ENCODE assay signal across 22 mouse cellular contexts in the genomic region with DNA sequence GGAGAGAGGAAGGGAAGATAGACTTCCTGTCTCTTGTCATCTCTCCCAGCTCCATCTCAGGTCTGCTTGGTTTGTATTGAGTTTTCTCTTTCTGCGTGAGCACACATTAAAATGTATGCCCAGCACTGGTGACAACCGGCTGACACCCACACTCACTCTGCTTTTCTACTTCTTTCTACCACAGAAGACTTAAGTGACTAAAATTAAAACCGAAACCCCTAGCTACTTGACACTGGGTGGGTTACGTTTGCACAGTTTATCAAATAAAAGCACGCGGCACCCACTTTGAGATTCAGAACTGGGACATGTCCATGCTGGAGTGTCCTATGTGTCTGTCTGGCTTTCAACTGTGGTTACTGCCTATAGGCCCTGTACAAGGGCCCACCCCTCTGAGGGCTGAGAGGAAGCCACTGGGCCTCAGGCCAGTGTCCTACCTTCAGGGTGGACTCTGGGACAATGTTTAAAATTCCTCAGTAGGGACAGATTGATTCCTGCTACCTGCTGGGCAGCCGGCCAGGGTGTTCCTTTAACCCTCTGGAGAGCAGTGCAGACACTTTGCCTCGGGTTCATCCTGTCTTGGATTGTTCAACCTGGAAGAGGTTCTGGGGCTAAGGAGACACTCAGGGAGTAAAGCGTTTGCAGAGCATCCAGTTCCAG. TPM values are rescaled to one million over a fixed set of nuclear protein-coding genes. Genes with fewer than 3 reads are reported as not detected.
A peak's percentile ranks its signal among the peaks of the same experiment; 100 is the strongest.
DNase-seq lines count a peak whose midpoint lies in the region; ATAC-seq and TF ChIP-seq lines count a peak whose summit lies in the region.
"Had no signal": no experiment of that assay in that cellular context is flagged by ENCODE, and none has a peak within 500 bp of the region (broad histone marks: within the 10 kb centered on the region; RNA-seq: fewer than 3 reads in every experiment).

No protein-coding gene starts in this region.

- intact Hi-C loops in gastrocnemius, adult 2 months (cut with DNase I): no loop called here

- no peak for TF ChIP-seq CTCF in spleen, adult 2 months (IDR thresholded peaks at IDR 0.05; ENCODE audit: extremely low read depth, insufficient read depth, insufficient read length, insufficient replicate concordance)
- no peak for TF ChIP-seq CTCF in gastrocnemius, adult 2 months (IDR thresholded peaks at IDR 0.05)

- no peak for TF ChIP-seq POLR2A in spleen, adult 2 months (IDR thresholded peaks at IDR 0.05; ENCODE audit: low read depth, low read length)

- H3K9ac ChIP-seq in kidney, embryonic 15.5 days: no peak overlapping the region
- H3K9ac ChIP-seq: embryonic facial prominence, embryonic 15.5 days; midbrain, embryonic 15.5 days; stomach, embryonic 15.5 days had no signal

- H3K27me3 ChIP-seq in kidney, embryonic 15.5 days: peaks cover 3% of the 10 kb centered on the region
- no peaks in the 10 kb centered on the region for H3K27me3 ChIP-seq in spleen, adult 2 months (ENCODE audit: control insufficient read depth, insufficient read depth, low read length)
- H3K27me3 ChIP-seq: embryonic facial prominence, embryonic 15.5 days; midbrain, embryonic 15.5 days; Patski had no signal

- peaks cover 15% of the 10 kb centered on the region; the same call in 1 of the 2 replicates for H3K4me1 ChIP-seq in kidney, embryonic 15.5 days
- H3K4me1 ChIP-seq in spleen, adult 2 months (ENCODE audit: control insufficient read depth, insufficient read depth, insufficient read length): peaks cover 28% of the 10 kb centered on the region; the same call in 1 of the 2 replicates

- 77% methylated on average over 9 of the region's 9 CpGs for WGBS in kidney, embryonic 15.5 days
- 54% methylated on average over 9 of the region's 9 CpGs for WGBS in spleen, adult 2 months

- no peaks in the 10 kb centered on the region for H3K9me3 ChIP-seq in kidney, embryonic 15.5 days (replicated peaks)
- H3K9me3 ChIP-seq: embryonic facial prominence, embryonic 15.5 days; forebrain, embryonic 10.5 days; hindbrain, embryonic 10.5 days; limb, embryonic 10.5 days; midbrain, embryonic 15.5 days; stomach, embryonic 15.5 days had no signal

- H3K4me3 ChIP-seq in kidney, embryonic 15.5 days (replicated peaks): no peak overlapping the region
- no peak overlapping the region for H3K4me3 ChIP-seq in spleen, adult 2 months (ENCODE audit: extremely low read depth, insufficient read depth, insufficient read length)
- no peak overlapping the region for H3K4me3 ChIP-seq in gastrocnemius, adult 2 months
- H3K4me3 ChIP-seq: embryonic facial prominence, embryonic 15.5 days; forebrain, embryonic 10.5 days; hindbrain, embryonic 10.5 days; left cerebral cortex, adult 2 months; limb, embryonic 10.5 days; midbrain, embryonic 15.5 days; stomach, embryonic 15.5 days had no signal

- DNase-seq in kidney, adult 11 months: peak; percentile 64
- DNase-seq in spleen, adult 2 months (ENCODE audit: low read depth in 1 of 2, low spot score in 2 of 2): no peak
- no peak for DNase-seq in spleen, postnatal 10 days (ENCODE audit: low spot score in 2 of 2)
- DNase-seq in kidney, postnatal 25 days: peak; percentile 70 to 82
- no peak for DNase-seq in gastrocnemius, adult 2 months
- DNase-seq in adrenal gland, adult (ENCODE audit: inconsistent age in 2 of 2, low spot score in 1 of 2): no peak
- no peak for DNase-seq in cerebellum, adult 18-20 months
- DNase-seq: cerebellum, postnatal 14 days; embryo, embryonic 11 days; gastrocnemius, postnatal 10 days; lung, adult 2 months; retina, postnatal 1 day; thymus, postnatal 14 days had no signal

- no peaks in the 10 kb centered on the region for H3K36me3 ChIP-seq in kidney, embryonic 15.5 days
- H3K36me3 ChIP-seq in spleen, adult 2 months (ENCODE audit: control insufficient read depth, insufficient read depth, low read length): no peaks in the 10 kb centered on the region
- H3K36me3 ChIP-seq: embryonic facial prominence, embryonic 15.5 days; forebrain, embryonic 10.5 days; hindbrain, embryonic 10.5 days; limb, embryonic 10.5 days; midbrain, embryonic 15.5 days; stomach, embryonic 15.5 days had no signal

- no peak overlapping the region for H3K27ac ChIP-seq in kidney, embryonic 15.5 days
- H3K27ac ChIP-seq in spleen, adult 2 months (ENCODE audit: insufficient read depth, low read length): peak overlapping the region; percentile 19
- no peak overlapping the region for H3K27ac ChIP-seq in gastrocnemius, adult 2 months
- H3K27ac ChIP-seq: embryonic facial prominence, embryonic 15.5 days; forebrain, embryonic 10.5 days; hindbrain, embryonic 10.5 days; left cerebral cortex, adult 2 months; limb, embryonic 10.5 days; midbrain, embryonic 15.5 days; stomach, embryonic 15.5 days had no signal

- ATAC-seq in kidney, embryonic 15.5 days (replicated peaks; ENCODE audit: low FRiP score): no peak
- ATAC-seq: midbrain, embryonic 15.5 days; Patski had no signal

- H3K4me2 ChIP-seq in kidney, embryonic 15.5 days: no peak overlapping the region
- H3K4me2 ChIP-seq: embryonic facial prominence, embryonic 15.5 days; midbrain, embryonic 15.5 days; stomach, embryonic 15.5 days had no signal

RNA-seq across cellular contexts. Expression of a gene that starts 23.5 kb away (rescaled TPM):
- polyA plus RNA-seq in kidney, embryonic 15.5 days (2015; fragmentation: Nextera tagmentation; extraction: Ambion mirVana): 8.6 and 9.9 TPM in 2 replicates
- polyA plus RNA-seq in spleen, adult 2 months (2012; rRNA removed): 17.2 and 23.5 TPM in 2 replicates
- 1 to 10 TPM; 2.1 to 2.2 TPM for total RNA-seq in gastrocnemius, adult 2 months (2021)

Comparison
In these comparisons a context has a peak if more than half of its experiments do, and no peak if none do; other contexts are left out.
1. DNase-seq: peak in kidney, adult 11 months (single experiment) and kidney, postnatal 25 days (2 of 2); none in spleen, adult 2 months (0 of 2), spleen, postnatal 10 days (0 of 2), gastrocnemius, adult 2 months (single experiment), adrenal gland, adult (0 of 2) and cerebellum, adult 18-20 months (0 of 2).